Mouse (Mus musculus) E14TG2a.4 (cell line): Measurements from ENCODE around the gene Cmtm4.
"Not testable (repeated sequence)": the region's sequence is repeated elsewhere in the genome, so short reads cannot be mapped to it uniquely, and the experiment has no call there.

ENCODE experiments used
- H3K27me3 ChIP-seq: 2 replicates; pipeline ENCODE4 v1.6.1; 2014; ENCODE audit warnings: low read length, control low read depth; ENCODE audit not compliant: insufficient read depth
- H3K36me3 ChIP-seq: 2 replicates; pipeline ENCODE4 v1.6.1; 2014; ENCODE audit warnings: low read length, control low read depth; ENCODE audit not compliant: insufficient read depth
- H3K4me1 ChIP-seq: replicated peaks from 2 replicates; pipeline ENCODE4 v1.6.1; 2014; ENCODE audit warnings: low read depth, low read length, control low read depth
- H3K4me3 ChIP-seq: replicated peaks from 2 replicates; pipeline ENCODE4 v1.5.1; 2014; ENCODE audit warnings: mild to moderate bottlenecking, low read length
- H3K9me3 ChIP-seq: 2 replicates; pipeline ENCODE4 v1.6.1; 2014; ENCODE audit warnings: low read length, control low read depth
- CTCF ChIP-seq: conservative IDR thresholded peaks from 2 replicates; pipeline ENCODE4 v1.5.1; 2014; ENCODE audit warnings: low read length
- NANOG ChIP-seq: IDR thresholded peaks from 2 replicates; pipeline ENCODE4 v1.6.1; 2014; ENCODE audit warnings: borderline replicate concordance, low read length, mixed read lengths
- POU5F1 ChIP-seq: IDR thresholded peaks from 2 replicates; pipeline ENCODE4 v1.6.1; 2014; ENCODE audit warnings: low read length, borderline replicate concordance

Cmtm4 gene

GRCm38 (mm10) chr8:104332665-104333631, 62.7 kb downstream of the Cmtm4 start:
- Histone ChIP-seq H3K36me3 (no peaks in the 10 kb centered on the region), H3K27me3 (peaks cover under 1% of the 10 kb centered on the region; the same call in 1 of the 2 replicates), H3K4me1 (no peaks in the 10 kb centered on the region), H3K9me3 (peaks cover 12% of the 10 kb centered on the region), H3K4me3 (no peak overlapping the region)
- TF ChIP-seq POU5F1: no peak
- TF ChIP-seq CTCF: no peak
- TF ChIP-seq NANOG: no peak

DNA sequence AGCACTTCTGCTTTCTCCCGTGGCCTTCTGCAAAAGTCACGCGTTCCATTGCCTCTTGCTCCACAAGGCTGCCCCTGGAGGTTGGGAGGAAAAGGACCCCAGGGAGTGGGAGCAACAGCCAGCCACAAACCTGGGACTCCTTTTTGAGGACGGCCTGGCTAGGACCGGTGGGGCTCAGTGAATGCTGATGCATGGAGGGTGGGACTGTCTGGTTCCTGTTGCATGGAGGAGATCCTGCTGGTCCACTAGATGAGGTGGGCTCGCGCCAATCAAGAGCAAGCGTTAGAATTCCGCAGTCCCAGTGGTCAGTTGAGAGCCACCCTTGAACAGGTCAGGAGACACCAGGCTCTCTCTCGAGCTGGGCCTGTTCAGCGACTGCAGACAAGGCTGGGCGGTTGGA, 73.7 kb downstream of the Cmtm4 start, which contains the start of gene Cmtm2b:
Cmtm2b (plus strand) TSS at position 301 of the 400 bp plus-strand sequence.
- not testable (repeated sequence) for H3K4me1 ChIP-seq, H3K36me3 ChIP-seq, H3K4me3 ChIP-seq, H3K9me3 ChIP-seq, H3K27me3 ChIP-seq

- not testable (repeated sequence) for H3K4me1 ChIP-seq, H3K27me3 ChIP-seq, H3K4me3 ChIP-seq
Measured at GRCm38 (mm10) chr8:104321267-104321666, 74.3 kb downstream of the Cmtm4 start, which contains the start of gene Gm11020. TSS of gene Gm11020 (plus strand) at chr8:104321567.

DNA sequence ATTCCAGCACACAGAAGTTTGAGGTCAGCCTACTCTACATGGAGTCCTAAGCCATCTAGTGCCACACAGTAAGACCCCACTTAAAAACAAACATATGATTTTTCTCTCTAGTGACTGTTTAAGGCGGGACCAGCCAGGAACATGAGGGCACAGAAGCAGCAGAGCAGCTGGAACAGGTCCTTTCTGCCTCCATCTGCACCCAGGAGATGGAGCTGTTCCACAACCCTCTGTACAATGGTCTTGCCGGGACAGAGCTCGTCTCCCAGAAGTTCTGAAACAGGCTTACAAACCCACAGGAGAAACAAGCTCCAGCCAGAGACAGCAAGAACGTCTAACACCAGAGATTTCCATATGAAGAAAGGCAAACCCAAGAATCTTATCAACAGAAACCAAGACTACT, 82.3 kb downstream of the Cmtm4 start:
- no peak for TF ChIP-seq NANOG
- TF ChIP-seq POU5F1: no peak
- no peak for TF ChIP-seq CTCF
- H3K4me3 ChIP-seq: no peak overlapping the region

More at GRCm38 (mm10) chr8:104321267-104321666, 74.3 kb downstream of the Cmtm4 start, which contains the start of gene Gm11020:
- not testable (repeated sequence) for H3K36me3 ChIP-seq, H3K9me3 ChIP-seq

DNA sequence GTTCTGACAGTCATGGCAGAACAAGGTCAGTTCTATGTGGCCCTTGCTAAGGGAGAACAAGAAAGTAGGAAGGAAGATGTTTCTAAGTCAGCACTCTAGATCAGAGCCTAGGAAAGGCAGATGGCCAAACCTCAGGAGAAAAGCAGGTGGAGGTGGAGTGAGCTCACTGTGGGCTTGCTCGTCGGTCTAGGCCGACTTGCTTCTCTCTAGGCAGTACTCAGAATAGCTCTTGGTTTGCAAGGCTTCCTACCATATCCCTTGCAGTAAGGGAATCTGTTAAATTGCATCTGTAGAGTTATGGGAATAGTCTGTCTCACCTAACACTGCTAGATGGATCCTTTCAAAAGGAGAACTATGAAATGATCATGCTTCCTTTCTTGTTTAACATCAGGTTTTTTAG, 83.6 kb downstream of the Cmtm4 start:
- peaks cover 25% of the 10 kb centered on the region for H3K27me3 ChIP-seq
- H3K4me1 ChIP-seq: peaks cover 14% of the 10 kb centered on the region; the same call in 1 of the 2 replicates
- H3K36me3 ChIP-seq, H3K4me3 ChIP-seq: not testable (repeated sequence)
- peaks cover 25% of the 10 kb centered on the region for H3K9me3 ChIP-seq

More for the DNA sequence above, 82.3 kb downstream of the Cmtm4 start:
- H3K9me3 ChIP-seq: peaks cover 25% of the 10 kb centered on the region
- H3K4me1 ChIP-seq: peaks cover 12% of the 10 kb centered on the region; the same call in 1 of the 2 replicates
- H3K36me3 ChIP-seq: no peaks in the 10 kb centered on the region
- peaks cover 25% of the 10 kb centered on the region for H3K27me3 ChIP-seq

- H3K36me3 ChIP-seq: not testable (repeated sequence)
- Histone ChIP-seq H3K4me1 (peaks cover 14% of the 10 kb centered on the region; the same call in 1 of the 2 replicates), H3K9me3 (peaks cover 22% of the 10 kb centered on the region), H3K27me3 (peaks cover 25% of the 10 kb centered on the region), H3K4me3 (peak within 1 kb of the TSS; percentile 49)
Measured at GRCm38 (mm10) chr8:104309441-104310155, 86.0 kb downstream of the Cmtm4 start, which contains the start of the genes Gm45711 and Cmtm1. TSS of gene Gm45711 (minus strand) at chr8:104310081. TSS of gene Cmtm1 (minus strand) at chr8:104310145.

DNA sequence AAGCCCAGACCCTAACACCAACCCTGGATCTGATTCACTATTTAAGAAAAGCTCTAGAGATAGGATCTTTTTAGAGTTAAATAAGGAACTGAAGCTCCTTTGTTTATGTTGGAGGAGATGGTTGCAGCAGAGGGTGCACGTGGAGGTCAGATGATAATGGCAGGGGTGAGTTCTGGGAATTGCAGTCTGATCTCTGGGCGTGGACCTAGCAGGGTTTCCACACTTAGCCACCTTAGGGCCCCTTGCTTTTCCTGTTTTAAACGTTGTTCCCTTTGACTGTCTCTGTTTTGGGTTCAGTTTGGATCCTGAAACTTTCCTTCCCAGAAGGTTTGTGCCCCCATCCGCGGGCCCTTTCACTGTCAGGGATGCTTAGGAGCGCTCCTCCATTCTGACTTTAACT, 87.3 kb downstream of the Cmtm4 start:
- Histone ChIP-seq H3K9me3 (peaks cover 17% of the 10 kb centered on the region), H3K4me1 (peaks cover 14% of the 10 kb centered on the region; the same call in 1 of the 2 replicates), H3K27me3 (peaks cover 25% of the 10 kb centered on the region)
- H3K4me3 ChIP-seq, H3K36me3 ChIP-seq: not testable (repeated sequence)

DNA sequence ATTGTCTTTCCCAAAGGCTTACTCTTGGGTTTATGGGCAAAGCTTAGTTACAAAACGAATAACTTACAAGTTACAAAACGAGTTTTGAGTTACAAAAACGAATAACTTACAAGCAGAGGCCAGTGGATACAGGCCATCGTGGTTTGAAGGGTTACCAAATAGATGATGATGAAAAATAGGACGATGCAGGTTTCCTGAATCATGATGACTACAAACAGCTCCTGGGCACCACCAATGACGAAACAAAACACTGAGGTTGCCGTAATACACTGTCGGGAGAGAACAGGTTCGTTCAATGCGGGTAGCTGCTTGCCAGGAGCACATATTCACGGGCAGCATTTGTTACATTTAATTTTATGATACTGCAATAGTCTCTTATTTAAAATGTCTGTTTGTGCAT, 90.6 kb downstream of the Cmtm4 start:
- peaks cover 7% of the 10 kb centered on the region for H3K27me3 ChIP-seq
- TF ChIP-seq CTCF: no peak
- TF ChIP-seq POU5F1: no peak
- TF ChIP-seq NANOG: no peak
- H3K4me3 ChIP-seq: no peak overlapping the region
- H3K36me3 ChIP-seq: no peaks in the 10 kb centered on the region
- peaks cover 12% of the 10 kb centered on the region; the same call in 1 of the 2 replicates for H3K4me1 ChIP-seq
- H3K9me3 ChIP-seq: peaks cover 43% of the 10 kb centered on the region

GRCm38 (mm10) chr8:104302536-104302935, 93.1 kb downstream of the Cmtm4 start:
- H3K4me1 ChIP-seq, H3K36me3 ChIP-seq, H3K4me3 ChIP-seq, H3K27me3 ChIP-seq: not testable (repeated sequence)
- H3K9me3 ChIP-seq: peaks cover 61% of the 10 kb centered on the region

DNA sequence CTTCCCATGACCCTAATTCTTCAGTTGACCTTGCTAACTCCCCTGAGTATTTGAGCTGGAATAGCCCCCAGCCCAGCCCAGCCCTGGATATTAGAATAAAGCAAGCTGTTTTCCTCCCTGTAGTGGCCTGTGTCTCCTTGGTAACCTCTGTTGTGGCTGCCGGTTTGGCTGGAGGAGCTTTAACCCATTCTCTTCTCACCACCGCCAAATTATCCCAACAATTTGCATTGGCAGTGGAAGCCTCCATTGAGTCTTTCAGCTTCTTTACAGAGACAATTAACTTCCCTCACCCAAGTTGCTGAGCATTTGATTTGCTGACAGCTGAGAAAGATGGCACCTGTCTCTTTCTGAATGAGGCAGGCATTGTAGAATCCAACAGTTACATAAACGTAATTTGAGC, 94.0 kb downstream of the Cmtm4 start:
- peaks cover 71% of the 10 kb centered on the region for H3K9me3 ChIP-seq
- H3K4me1 ChIP-seq, H3K36me3 ChIP-seq, H3K4me3 ChIP-seq, H3K27me3 ChIP-seq: not testable (repeated sequence)
